Mouse (Mus musculus) midbrain, postnatal 0 days (tissue): ENCODE measurements at regions not wholly inside any gene's neighbourhood (a gene's known extent, or its start where the extent isn't known, plus 50 kb on each side); places are given as distances from the start of the nearest gene placed in this dataset.
A peak's percentile ranks its signal among the peaks of the same experiment; 100 is the strongest.

Experiments
- ATAC-seq: fragments of 200-750 bp; cut with Nextera tagmentation; 2 replicates; pipeline ENCODE4 v1.8.0; 2017; ENCODE audit warnings: moderate number of reproducible peaks, mild to moderate bottlenecking, moderate TSS enrichment, moderate library complexity; ENCODE audit not compliant: low FRiP score
- DNase-seq: peaks from one replicate; pipeline ENCODE4 v3.0.0-alpha.2; 2015; ENCODE audit warnings: low spot score
- H3K27ac ChIP-seq: fragments of 300-500 bp; sonication (generic); 2 replicates; pipeline ENCODE4 v1.5.1; 2014; ENCODE audit warnings: low read depth, mild to moderate bottlenecking, low read length, mixed read lengths
- H3K27me3 ChIP-seq: fragments of 300-500 bp; sonication (generic); 2 replicates; pipeline ENCODE4 v1.6.1; 2014; ENCODE audit warnings: low read length, control low read depth, mixed read lengths; ENCODE audit not compliant: insufficient read depth
- H3K36me3 ChIP-seq: fragments of 300-500 bp; sonication (generic); 2 replicates; pipeline ENCODE4 v1.6.1; 2014; ENCODE audit warnings: low read length, control low read depth, mixed read lengths; ENCODE audit not compliant: insufficient read depth
- H3K4me1 ChIP-seq: fragments of 300-500 bp; sonication (generic); 2 replicates; pipeline ENCODE4 v1.6.1; 2014; ENCODE audit warnings: mild to moderate bottlenecking, control low read depth, antibody characterized with exemption, low read length, mixed read lengths; ENCODE audit not compliant: insufficient read depth
- H3K4me2 ChIP-seq: fragments of 300-500 bp; sonication (generic); 2 replicates; pipeline ENCODE4 v1.6.1; 2014; ENCODE audit warnings: low read depth, mild to moderate bottlenecking, low read length, mixed read lengths; ENCODE audit not compliant: poor library complexity, severe bottlenecking
- H3K4me3 ChIP-seq: fragments of 300-500 bp; sonication (generic); 2 replicates; pipeline ENCODE4 v1.5.1; 2014; ENCODE audit warnings: low read depth, mild to moderate bottlenecking, low read length, moderate library complexity
- H3K9ac ChIP-seq: fragments of 300-500 bp; sonication (generic); replicated peaks from 2 replicates; pipeline ENCODE4 v1.6.1; 2014; ENCODE audit warnings: mild to moderate bottlenecking, low read length, moderate library complexity, mixed read lengths; ENCODE audit not compliant: poor library complexity, severe bottlenecking
- H3K9me3 ChIP-seq: fragments of 300-500 bp; sonication (generic); 2 replicates; pipeline ENCODE4 v1.6.1; 2016; ENCODE audit warnings: low read length, control low read depth
- CTCF ChIP-seq: IDR thresholded peaks from 2 replicates; pipeline ENCODE4 v1.5.1; 2016; ENCODE audit warnings: antibody characterized with exemption, mild to moderate bottlenecking
- WGBS: fragments of 180-500 bp; shearing (Covaris S2); extraction: QIAGEN DNeasy Blood & Tissue Kit; methylation state at CpG from one replicate; pipeline ENCODE4 v1.1.7; 2014; 5-methylcytosine and 5-hydroxymethylcytosine counted together

GRCm38 (mm10) chr5:12332648-12333305, 50.4 kb upstream of the Sema3d start:
- DNase-seq (no peak), ATAC-seq (peak; percentile 41; the same call in 1 of the 2 replicates)
- Histone ChIP-seq H3K4me2 (no peak overlapping the region), H3K27me3 (no peaks in the 10 kb centered on the region), H3K9me3 (no peaks in the 10 kb centered on the region), H3K9ac (no peak overlapping the region), H3K4me1 (no peaks in the 10 kb centered on the region), H3K36me3 (no peaks in the 10 kb centered on the region), H3K27ac (no peak overlapping the region), H3K4me3 (no peak overlapping the region)
- 75% methylated on average over 4 of the region's 4 CpGs for WGBS
- TF ChIP-seq CTCF = no peak
